Comparison of ENCODE assay signal across 14 mouse cellular contexts in the genomic region with DNA sequence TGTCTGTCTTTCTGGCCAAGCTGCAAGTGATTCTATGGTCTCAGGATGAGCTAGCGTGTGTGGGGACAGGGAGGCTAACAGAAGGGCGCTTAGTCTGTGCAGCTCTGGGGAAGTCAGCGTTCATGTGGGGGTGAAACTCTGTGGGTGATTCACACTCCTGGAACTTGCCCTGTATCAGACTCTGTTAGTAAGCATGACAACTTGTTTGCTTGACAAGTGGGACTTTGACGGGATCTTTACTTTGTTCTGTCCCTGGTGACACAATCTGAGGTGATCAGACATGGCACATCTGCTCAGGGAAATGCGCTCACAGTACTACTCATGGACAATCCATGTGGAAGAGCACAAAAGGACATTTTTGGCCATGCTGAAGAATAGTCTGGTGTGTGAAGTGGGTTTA.
"Had no signal": no experiment of that assay in that cellular context is flagged by ENCODE, and none has a peak within 500 bp of the region (broad histone marks: within the 10 kb centered on the region; RNA-seq: fewer than 3 reads in every experiment).

No protein-coding gene starts in this region.

- DNase-seq: gastrocnemius, postnatal 25 days had no signal

- H3K4me2 ChIP-seq: heart, embryonic 12.5 days; hindbrain, embryonic 12.5 days; hindbrain, embryonic 14.5 days; intestine, embryonic 15.5 days; limb, embryonic 12.5 days had no signal

- ATAC-seq: hindbrain, embryonic 16.5 days; intestine, embryonic 15.5 days; intestine, postnatal 0 days had no signal

- H3K9ac ChIP-seq: heart, embryonic 12.5 days; hindbrain, embryonic 12.5 days; hindbrain, embryonic 14.5 days; intestine, embryonic 15.5 days; limb, embryonic 12.5 days had no signal

- H3K4me1 ChIP-seq: heart, embryonic 10.5 days; hindbrain, embryonic 10.5 days; intestine, embryonic 15.5 days had no signal

- H3K4me3 ChIP-seq: gastrocnemius, adult 2 months; heart, embryonic 10.5 days; heart, embryonic 12.5 days; hindbrain, embryonic 10.5 days; hindbrain, embryonic 12.5 days; intestine, embryonic 15.5 days; left cerebral cortex, adult 2 months; limb, embryonic 10.5 days; limb, embryonic 12.5 days had no signal

- H3K27me3 ChIP-seq: heart, embryonic 12.5 days; hindbrain, embryonic 12.5 days; intestine, embryonic 15.5 days; limb, embryonic 12.5 days had no signal

- H3K27ac ChIP-seq: gastrocnemius, adult 2 months; heart, embryonic 10.5 days; hindbrain, embryonic 10.5 days; hindbrain, embryonic 12.5 days; hindbrain, embryonic 14.5 days; intestine, embryonic 15.5 days; kidney, postnatal 0 days; left cerebral cortex, adult 2 months; limb, embryonic 10.5 days; limb, embryonic 12.5 days had no signal

- H3K9me3 ChIP-seq: heart, embryonic 10.5 days; heart, embryonic 12.5 days; hindbrain, embryonic 10.5 days; hindbrain, embryonic 12.5 days; intestine, embryonic 15.5 days; limb, embryonic 10.5 days; limb, embryonic 12.5 days had no signal

- H3K36me3 ChIP-seq: heart, embryonic 10.5 days; hindbrain, embryonic 12.5 days had no signal
